Mouse (Mus musculus) CH12.LX (cell line): ENCODE data around the gene Gga1. TPM values are rescaled to one million over a fixed set of nuclear protein-coding genes. Genes with fewer than 3 reads are reported as not detected.
A peak's percentile ranks its signal among the peaks of the same experiment; 100 is the strongest.

Experiments used
- DNase-seq: peaks from one replicate; pipeline ENCODE4 v3.0.0-alpha.2; 2013; ENCODE audit errors: extremely low read depth
- H3K27ac ChIP-seq: 2 replicates; pipeline ENCODE4 v1.5.1; 2012; ENCODE audit warnings: low read depth, mild to moderate bottlenecking, control low read depth, moderate library complexity; ENCODE audit not compliant: insufficient read depth
- H3K27me3 ChIP-seq: replicated peaks from 2 replicates; pipeline ENCODE3; 2012; ENCODE audit warnings: inconsistent platforms
- H3K36me3 ChIP-seq, 2 experiments: replicated peaks in 1 of 2; 2 replicates each; pipeline versions ENCODE3 to v1.6.1; 2012; ENCODE audit warnings: inconsistent platforms in 1 of 2, low read length in 1 of 2, mild to moderate bottlenecking in 1 of 2, mixed read lengths in 1 of 2, moderate library complexity in 1 of 2; ENCODE audit not compliant: control insufficient read depth in 1 of 2, insufficient read depth in 1 of 2
- H3K4me1 ChIP-seq, 2 experiments: 2 replicates each; pipeline ENCODE4 v1.6.1; 2012; ENCODE audit warnings: inconsistent platforms in 1 of 2, moderate library complexity in 1 of 2; ENCODE audit not compliant: insufficient read depth in 2 of 2, control insufficient read depth in 1 of 2
- H3K4me2 ChIP-seq: 2 replicates; pipeline ENCODE4 v1.6.1; 2012; ENCODE audit warnings: low read depth, mild to moderate bottlenecking, control low read depth; ENCODE audit not compliant: poor library complexity, insufficient read depth, severe bottlenecking
- H3K4me3 ChIP-seq, 3 experiments: fragments of 150-350 bp in 1 of 3; sonication (generic) in 1 of 3; replicated peaks in 1 of 3; 2 replicates each; pipeline versions ENCODE3 to v1.5.1; 2011 to 2012; ENCODE audit warnings: low read depth in 2 of 3, low read length in 2 of 3, mild to moderate bottlenecking in 2 of 3, moderate library complexity in 2 of 3, control low read depth in 1 of 3, improper control_type of control experiment in 1 of 3, inconsistent platforms in 1 of 3, mixed read lengths in 1 of 3; ENCODE audit not compliant: poor library complexity in 1 of 3
- H3K79me2 ChIP-seq: replicated peaks from 2 replicates; pipeline ENCODE4 v1.6.1; 2012; ENCODE audit warnings: mild to moderate bottlenecking, moderate library complexity; ENCODE audit not compliant: control insufficient read depth, poor library complexity, insufficient read depth, severe bottlenecking; ENCODE audit errors: extremely low read depth
- H3K9ac ChIP-seq: 2 replicates; pipeline ENCODE4 v1.6.1; 2012; ENCODE audit warnings: low read depth, mild to moderate bottlenecking, control low read depth, moderate library complexity; ENCODE audit not compliant: insufficient read depth
- H3K9me3 ChIP-seq: replicated peaks from 2 replicates; pipeline ENCODE3; 2012; ENCODE audit warnings: low read length, inconsistent platforms, mixed read lengths
- BHLHE40 ChIP-seq: IDR thresholded peaks from 2 replicates; pipeline ENCODE4 v1.6.1; 2011; ENCODE audit warnings: mild to moderate bottlenecking, low read depth, low read length, improper control_type of control experiment
- CHD2 ChIP-seq: IDR thresholded peaks from 2 replicates; pipeline ENCODE4 v1.6.1; 2011; ENCODE audit warnings: low read length, improper control_type of control experiment
- CTCF ChIP-seq, 2 experiments: IDR thresholded peaks in 1 of 2; conservative IDR thresholded peaks in 1 of 2; 2 replicates each; pipeline ENCODE4 v1.5.1; 2011 to 2012; ENCODE audit warnings: low read depth in 2 of 2, low read length in 2 of 2, improper control_type of control experiment in 1 of 2, inconsistent platforms in 1 of 2, mild to moderate bottlenecking in 1 of 2, moderate library complexity in 1 of 2
- E2F4 ChIP-seq: IDR thresholded peaks from 2 replicates; pipeline ENCODE4 v1.6.1; 2011; ENCODE audit warnings: low read depth, low read length, improper control_type of control experiment; ENCODE audit not compliant: insufficient replicate concordance
- ELF1 ChIP-seq: IDR thresholded peaks from 2 replicates; pipeline ENCODE4 v1.6.1; 2014; ENCODE audit warnings: low read depth, mild to moderate bottlenecking, inconsistent platforms, low read length, improper control_type of control experiment
- EP300 ChIP-seq: IDR thresholded peaks from 2 replicates; pipeline ENCODE4 v1.6.1; 2011; ENCODE audit warnings: low read length, improper control_type of control experiment
- ETS1 ChIP-seq: conservative IDR thresholded peaks from 2 replicates; pipeline ENCODE4 v1.6.1; 2012; ENCODE audit warnings: low read depth, mild to moderate bottlenecking, inconsistent platforms, low read length, improper control_type of control experiment, moderate library complexity
- HCFC1 ChIP-seq: IDR thresholded peaks from 2 replicates; pipeline ENCODE4 v1.6.1; 2012; ENCODE audit warnings: low read depth, mild to moderate bottlenecking, inconsistent platforms, low read length, improper control_type of control experiment
- IRF4 ChIP-seq: IDR thresholded peaks from 2 replicates; pipeline ENCODE4 v1.6.1; 2014; ENCODE audit warnings: low read depth, mild to moderate bottlenecking, inconsistent platforms, low read length, improper control_type of control experiment
- JUND ChIP-seq: conservative IDR thresholded peaks from 2 replicates; pipeline ENCODE4 v1.6.1; 2011; ENCODE audit warnings: low read depth, low read length, improper control_type of control experiment
- MAX ChIP-seq: IDR thresholded peaks from 2 replicates; pipeline ENCODE4 v1.6.1; 2011; ENCODE audit warnings: low read length, improper control_type of control experiment
- MEF2A ChIP-seq: IDR thresholded peaks from 2 replicates; pipeline ENCODE4 v1.6.1; 2014; ENCODE audit warnings: low read depth, mild to moderate bottlenecking, inconsistent platforms, low read length, improper control_type of control experiment, borderline replicate concordance
- MYC ChIP-seq: IDR thresholded peaks from 2 replicates; pipeline ENCODE4 v1.6.1; 2011; ENCODE audit warnings: low read depth, mild to moderate bottlenecking, improper control_type of control experiment, low read length
- NELFE ChIP-seq: IDR thresholded peaks from 2 replicates; pipeline ENCODE4 v1.6.1; 2011; ENCODE audit warnings: low read depth, low read length, improper control_type of control experiment
- NRF1 ChIP-seq: IDR thresholded peaks from 2 replicates; pipeline ENCODE4 v1.6.1; 2014; ENCODE audit warnings: low read depth, mild to moderate bottlenecking, inconsistent platforms, low read length, improper control_type of control experiment, moderate library complexity
- POLR2A ChIP-seq: IDR thresholded peaks from 2 replicates; pipeline ENCODE4 v1.6.1; 2011; ENCODE audit warnings: low read depth, mild to moderate bottlenecking, improper control_type of control experiment, low read length
- POLR2AphosphoS2 ChIP-seq: IDR thresholded peaks from 2 replicates; pipeline ENCODE4 v1.6.1; 2011; ENCODE audit warnings: low read depth, low read length, improper control_type of control experiment
- SMC3 ChIP-seq: IDR thresholded peaks from 2 replicates; pipeline ENCODE4 v1.6.1; 2011; ENCODE audit warnings: low read depth, low read length, improper control_type of control experiment
- TBP ChIP-seq: conservative IDR thresholded peaks from 2 replicates; pipeline ENCODE4 v1.6.1; 2011; ENCODE audit warnings: low read depth, low read length, improper control_type of control experiment
- TCF12 ChIP-seq: IDR thresholded peaks from 2 replicates; pipeline ENCODE4 v1.6.1; 2014; ENCODE audit warnings: low read depth, mild to moderate bottlenecking, inconsistent platforms, low read length, improper control_type of control experiment
- USF1 ChIP-seq: IDR thresholded peaks from 2 replicates; pipeline ENCODE4 v1.6.1; 2014; ENCODE audit warnings: low read depth, mild to moderate bottlenecking, inconsistent platforms, low read length, improper control_type of control experiment
- USF2 ChIP-seq: conservative IDR thresholded peaks from 2 replicates; pipeline ENCODE4 v1.6.1; 2011; ENCODE audit warnings: low read depth, low read length, improper control_type of control experiment
- ZC3H11A ChIP-seq: IDR thresholded peaks from 2 replicates; pipeline ENCODE4 v1.6.1; 2012; ENCODE audit warnings: low read depth, mild to moderate bottlenecking, inconsistent platforms, low read length, improper control_type of control experiment
- ZKSCAN1 ChIP-seq: IDR thresholded peaks from 2 replicates; pipeline ENCODE4 v1.6.1; 2012; ENCODE audit warnings: low read depth, inconsistent platforms, low read length, improper control_type of control experiment, borderline replicate concordance
- ZNF384 ChIP-seq: IDR thresholded peaks from 2 replicates; pipeline ENCODE4 v1.6.1; 2012; ENCODE audit warnings: low read depth, low read length, improper control_type of control experiment, inconsistent platforms
- dilution Hi-C: fragments of 300-500 bp; cut with MboI; formaldehyde crosslinking; loops from 2 replicates; pipeline ENCODE4 v1.14.3; 2020; ENCODE audit warnings: low sequenced_read_pairs; ENCODE audit not compliant: extremely low pct_unique_long_range_greater_than_20kb, extremely low pct_ligation_motif_present
- in situ Hi-C: fragments of 300-500 bp; cut with MboI; formaldehyde crosslinking; loops from 3 replicates; pipeline ENCODE4 v1.14.3; 2019; ENCODE audit warnings: low sequenced_read_pairs, low pct_ligation_motif_present, low pct_unique_long_range_greater_than_20kb, mixed read lengths
- polyA plus RNA-seq: library from polyadenylated mRNA; unstranded; fragments of >175 nt; gene quantifications from 2 replicates; pipeline ENCODE4 v1.2.1, GENCODE M21; 2012; ENCODE audit warnings: low read depth; ENCODE audit not compliant: insufficient read length
- total RNA-seq, 2 experiments: library from RNA; depleted of rRNA; stranded (reverse); fragments of 300-350 nt in 1 of 2; fragments of >200 nt in 1 of 2; gene quantifications; 2 replicates each; pipeline ENCODE4 v1.2.3; 2012 to 2014

The Gga1 gene
- total and polyA plus RNA-seq, 3 experiments: 5.7 to 24.5 (median 13.7) TPM

GRCm38 (mm10) chr15:78923585-78923984 lies 46.6 kb downstream of the Gga1 start:
- Histone ChIP-seq H3K4me1 (peaks cover 33 to 68% of the 10 kb centered on the region in 2 experiments), H3K79me2 (peaks cover 4% of the 10 kb centered on the region; the same call in 1 of the 2 replicates), H3K27me3 (no peaks in the 10 kb centered on the region), H3K4me3 (peak overlapping the region; percentile 17 to 49 (median 29)), H3K9me3 (peaks cover 3% of the 10 kb centered on the region), H3K36me3 (peaks cover 0 to 14% of the 10 kb centered on the region in 2 experiments), H3K9ac (peak overlapping the region; percentile 36), H3K4me2 (peak overlapping the region; percentile 42), H3K27ac (peak overlapping the region; percentile 68)
- dilution Hi-C loops: no loop called here
- in situ Hi-C loops: loop anchor here (25.0 kb wide), 1 partner anchor 414 kb away; the partner anchor contains the start of genes Maff and Pla2g6
- DNase-seq: peak; percentile 89
- TF ChIP-seq MEF2A (peak; percentile 39; the same call in 1 of the 2 replicates), NELFE (peak; percentile 66), ETS1 (peak; percentile 67), NRF1 (0 out of 2 replicates have a peak, but pooled peaks have one; percentile 20), E2F4 (no peak), IRF4 (peak; percentile 42; the same call in 1 of the 2 replicates), TBP (peak; percentile 45; the same call in 1 of the 2 replicates), POLR2A (peak; percentile 78), TCF12 (peak; percentile 84), ZNF384 (no peak), EP300 (peak; percentile 47; the same call in 1 of the 2 replicates), BHLHE40 (peak; percentile 32), SMC3 (no peak)

GRCm38 (mm10) chr15:78925129-78925528 lies 48.1 kb downstream of the Gga1 start:
- Histone ChIP-seq H3K79me2 (peaks cover 4% of the 10 kb centered on the region; the same call in 1 of the 2 replicates), H3K27me3 (no peaks in the 10 kb centered on the region), H3K27ac (peak overlapping the region; percentile 70), H3K9me3 (peaks cover 3% of the 10 kb centered on the region), H3K4me3 (no peak overlapping the region), H3K9ac (no peak overlapping the region), H3K36me3 (peaks cover 10 to 19% of the 10 kb centered on the region in 2 experiments), H3K4me2 (no peak overlapping the region), H3K4me1 (peaks cover 33 to 63% of the 10 kb centered on the region in 2 experiments)
- TF ChIP-seq NELFE (no peak), USF2 (no peak), TCF12 (no peak), CTCF (conservative IDR thresholded peaks at IDR 0.05 in 1 of 2, IDR thresholded peaks at IDR 0.05 in 1 of 2; ENCODE audit: low read depth in 2 of 2, low read length in 2 of 2) (no peak), MAX (no peak), E2F4 (no peak), EP300 (no peak), CHD2 (no peak), NRF1 (no peak), USF1 (no peak), ZKSCAN1 (no peak), HCFC1 (no peak), JUND (no peak), POLR2AphosphoS2 (no peak), ETS1 (no peak), ELF1 (no peak), ZC3H11A (no peak), MYC (no peak), IRF4 (no peak)
- in situ Hi-C loops (no loop called here), dilution Hi-C loops (no loop called here)
- no peak for DNase-seq
